Mouse (Mus musculus) C2C12 (cell line): Measurements from ENCODE around the gene Slc13a3. TPM values are rescaled to one million over a fixed set of nuclear protein-coding genes. Genes with fewer than 3 reads are reported as not detected.

ENCODE experiments used
- H3K27me3 ChIP-seq: one replicate; pipeline ENCODE4 v1.6.1; 2011; ENCODE audit not compliant: control insufficient read depth, insufficient read depth, insufficient read length
- H3K36me3 ChIP-seq: one replicate; pipeline ENCODE4 v1.6.1; 2011; ENCODE audit not compliant: control insufficient read depth, insufficient read depth
- H3K4me3 ChIP-seq: one replicate; pipeline ENCODE4 v1.5.1; 2011; ENCODE audit warnings: mild to moderate bottlenecking, control low read depth; ENCODE audit not compliant: poor library complexity, insufficient read depth, severe bottlenecking
- H3K79me2 ChIP-seq: one replicate; pipeline ENCODE4 v1.6.1; 2011; ENCODE audit not compliant: control insufficient read depth, insufficient read depth
- H3K79me3 ChIP-seq: one replicate; pipeline ENCODE4 v1.6.1; 2011; ENCODE audit warnings: low read depth, control low read depth
- H3ac ChIP-seq: one replicate; pipeline ENCODE3; 2011; ENCODE audit warnings: low read depth; ENCODE audit not compliant: control insufficient read depth, insufficient read length
- CEBPB ChIP-seq: IDR thresholded peaks from one replicate; pipeline ENCODE4 v1.6.1; 2011; ENCODE audit warnings: low read depth, mild to moderate bottlenecking, control low read depth, moderate library complexity
- CTCF ChIP-seq: IDR thresholded peaks from one replicate; pipeline ENCODE4 v1.5.1; 2011; ENCODE audit not compliant: control insufficient read depth, insufficient read depth, insufficient read length
- FOSL1 ChIP-seq: IDR thresholded peaks from one replicate; pipeline ENCODE4 v1.8.0; 2011; ENCODE audit warnings: mild to moderate bottlenecking, low read length; ENCODE audit not compliant: poor library complexity, insufficient read depth, severe bottlenecking
- MAX ChIP-seq: IDR thresholded peaks from one replicate; pipeline ENCODE4 v1.6.1; 2011; ENCODE audit warnings: mild to moderate bottlenecking, control low read depth
- MYOD1 ChIP-seq: IDR thresholded peaks from one replicate; pipeline ENCODE4 v1.6.1; 2011; ENCODE audit warnings: low read depth; ENCODE audit not compliant: control insufficient read depth, insufficient read length
- MYOG ChIP-seq: IDR thresholded peaks from one replicate; pipeline ENCODE4 v1.6.1; 2011; ENCODE audit not compliant: control insufficient read depth, insufficient read length; ENCODE audit errors: extremely low read depth
- USF1 ChIP-seq: IDR thresholded peaks from one replicate; pipeline ENCODE4 v1.6.1; 2011; ENCODE audit warnings: low read depth, mild to moderate bottlenecking, control low read depth, moderate library complexity
- polyA plus RNA-seq: library from polyadenylated mRNA; unstranded; fragments of >200 nt; fragmentation: generic; extraction: Trizol; gene quantifications from one replicate; pipeline ENCODE4 v1.2.1, GENCODE M21; 2012; ENCODE audit warnings: missing spikeins

Slc13a3 gene
- polyA plus RNA-seq, 1 experiment: not detected

DNA sequence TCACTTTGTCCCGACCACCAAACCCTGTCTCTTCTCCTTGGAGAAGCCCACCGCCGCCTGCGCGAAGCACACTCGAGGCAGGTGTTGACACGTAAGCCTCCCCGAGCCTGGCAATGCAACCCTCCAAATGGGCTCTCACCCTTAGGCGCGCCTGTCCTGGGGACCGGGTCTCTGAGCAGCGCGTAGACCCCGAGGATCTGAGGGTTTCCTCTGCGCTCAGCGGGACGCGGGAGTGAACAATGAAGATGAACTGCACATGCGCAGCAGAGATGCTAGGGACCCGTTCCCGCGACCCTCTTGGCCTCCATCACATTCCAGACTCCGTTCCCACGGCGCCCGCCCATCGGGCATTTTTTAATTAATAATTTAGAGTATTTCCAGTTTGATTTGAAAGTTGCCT lies 104.5 kb downstream of the Slc13a3 start, which contains the start of gene Zfp663:
Zfp663 (minus strand) TSS at position 234 of the 400 bp plus-strand sequence.
- no peaks in the 10 kb centered on the region for H3K36me3 ChIP-seq
- H3K4me3 ChIP-seq: no peak within 1 kb of the TSS
- H3K79me3 ChIP-seq: no peaks in the 10 kb centered on the region
- H3K27me3 ChIP-seq: peaks cover 8% of the 10 kb centered on the region
- H3K79me2 ChIP-seq: no peaks in the 10 kb centered on the region
- no peak within 1 kb of the TSS for H3ac ChIP-seq
- TF ChIP-seq FOSL1 (no peak), MYOG (no peak), USF1 (no peak), MYOD1 (no peak), CEBPB (no peak), MAX (no peak), CTCF (no peak)

DNA sequence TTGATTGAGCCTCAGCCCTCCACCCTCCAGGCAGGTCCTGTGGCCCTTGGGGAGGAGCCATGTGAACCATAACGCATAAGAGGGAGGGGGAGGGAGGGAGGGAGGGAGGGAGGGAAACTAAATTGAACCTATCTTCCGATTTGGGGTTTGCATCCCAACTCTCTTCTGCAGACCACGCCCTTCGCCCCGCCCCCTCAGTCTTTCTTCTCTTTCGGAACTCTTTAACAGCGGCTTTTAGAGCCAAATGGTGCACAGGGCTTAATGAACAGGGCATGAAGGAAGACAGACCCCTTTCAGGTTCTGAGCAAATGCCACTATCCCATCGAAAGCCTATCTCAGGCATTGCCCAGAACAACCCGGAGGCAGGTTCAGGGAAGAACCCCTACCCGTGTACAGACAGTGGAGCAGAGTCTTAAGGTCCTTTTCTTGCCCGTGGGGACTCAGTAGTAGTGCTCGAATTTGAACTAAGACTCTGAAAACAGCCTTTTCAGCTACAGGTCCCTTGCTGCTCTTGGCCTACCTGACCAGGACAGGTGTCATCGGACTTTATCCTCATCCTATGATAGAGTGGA lies 105.1 kb downstream of the Slc13a3 start:
- no peaks in the 10 kb centered on the region for H3K79me3 ChIP-seq
- H3ac ChIP-seq: no peak overlapping the region
- no peak for TF ChIP-seq MAX
- no peak for TF ChIP-seq CTCF
- TF ChIP-seq MYOG: no peak
- TF ChIP-seq MYOD1: no peak
- no peak for TF ChIP-seq USF1
- TF ChIP-seq CEBPB: no peak
- TF ChIP-seq FOSL1: no peak
- no peak overlapping the region for H3K4me3 ChIP-seq
- peaks cover 8% of the 10 kb centered on the region for H3K27me3 ChIP-seq
- no peaks in the 10 kb centered on the region for H3K79me2 ChIP-seq
- H3K36me3 ChIP-seq: no peaks in the 10 kb centered on the region

DNA sequence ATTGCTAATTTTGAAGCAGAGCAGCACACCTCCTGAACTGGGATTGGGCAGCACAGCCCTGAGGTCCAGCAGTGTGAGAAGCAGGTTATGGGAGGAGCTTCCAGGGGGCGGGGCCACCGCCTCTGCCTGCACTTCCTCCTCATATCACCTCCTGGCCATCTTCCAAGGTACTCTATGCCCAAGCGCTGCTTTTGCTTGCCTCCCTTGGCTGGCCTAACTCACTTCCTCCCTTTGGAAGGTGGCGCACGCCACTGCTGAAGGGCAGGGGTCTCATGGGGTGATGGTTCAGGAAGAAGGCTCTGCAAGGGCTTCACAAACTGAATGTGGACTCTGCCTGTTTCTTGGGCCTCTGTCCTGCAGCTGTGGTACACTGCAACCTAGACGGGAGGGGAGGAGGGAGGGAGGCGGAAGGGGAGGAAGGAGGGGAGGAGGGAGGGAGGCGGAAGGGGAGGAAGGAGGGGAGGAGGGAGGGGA lies 105.9 kb downstream of the Slc13a3 start:
- Histone ChIP-seq H3K79me2 (no peaks in the 10 kb centered on the region), H3K79me3 (no peaks in the 10 kb centered on the region), H3K27me3 (peaks cover 8% of the 10 kb centered on the region), H3ac (no peak overlapping the region), H3K36me3 (no peaks in the 10 kb centered on the region), H3K4me3 (no peak overlapping the region)
- TF ChIP-seq CEBPB (no peak), USF1 (no peak), FOSL1 (no peak), CTCF (no peak), MYOD1 (no peak), MYOG (no peak), MAX (no peak)

DNA sequence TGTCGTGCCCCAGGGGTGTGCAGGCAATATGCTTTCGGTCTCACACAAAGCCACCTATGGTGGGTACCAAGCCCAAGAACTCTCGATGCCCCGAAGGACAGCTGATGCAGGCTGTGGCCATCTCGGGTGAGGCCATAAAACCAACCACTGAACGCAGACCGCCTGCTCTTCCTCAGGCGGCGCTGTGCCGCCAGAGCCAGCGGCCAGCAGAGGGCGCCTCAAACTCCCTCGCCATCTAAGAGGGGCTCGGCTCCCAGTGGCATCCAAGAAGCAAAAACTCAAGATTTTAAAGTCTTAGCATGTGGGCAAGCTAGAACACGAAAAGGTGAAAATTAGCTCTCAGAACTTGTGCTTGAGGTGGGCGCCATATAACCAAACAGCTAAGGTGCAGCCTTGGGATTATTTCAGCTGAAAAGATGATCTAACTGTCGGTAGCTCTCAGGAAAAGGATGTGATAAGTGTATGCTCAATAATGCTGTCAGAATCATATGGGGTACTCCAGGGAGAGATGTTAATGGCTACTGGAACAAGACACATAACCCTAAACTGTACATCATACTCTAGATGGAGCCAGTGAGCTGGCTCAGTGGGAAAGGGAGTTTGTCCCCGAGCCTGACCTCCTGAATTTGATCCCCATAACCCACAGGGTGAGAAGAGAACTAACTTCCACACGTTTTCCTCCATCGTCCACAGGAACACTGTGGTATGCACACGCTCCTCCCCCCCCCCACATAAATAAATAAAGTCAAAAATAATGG lies 108.5 kb downstream of the Slc13a3 start:
- H3K79me3 ChIP-seq: no peaks in the 10 kb centered on the region
- H3K27me3 ChIP-seq: peaks cover 19% of the 10 kb centered on the region
- no peak overlapping the region for H3ac ChIP-seq
- TF ChIP-seq USF1: no peak
- TF ChIP-seq FOSL1: no peak
- peak; percentile 64 for TF ChIP-seq CTCF
- no peaks in the 10 kb centered on the region for H3K36me3 ChIP-seq
- H3K4me3 ChIP-seq: no peak overlapping the region
- H3K79me2 ChIP-seq: no peaks in the 10 kb centered on the region

DNA sequence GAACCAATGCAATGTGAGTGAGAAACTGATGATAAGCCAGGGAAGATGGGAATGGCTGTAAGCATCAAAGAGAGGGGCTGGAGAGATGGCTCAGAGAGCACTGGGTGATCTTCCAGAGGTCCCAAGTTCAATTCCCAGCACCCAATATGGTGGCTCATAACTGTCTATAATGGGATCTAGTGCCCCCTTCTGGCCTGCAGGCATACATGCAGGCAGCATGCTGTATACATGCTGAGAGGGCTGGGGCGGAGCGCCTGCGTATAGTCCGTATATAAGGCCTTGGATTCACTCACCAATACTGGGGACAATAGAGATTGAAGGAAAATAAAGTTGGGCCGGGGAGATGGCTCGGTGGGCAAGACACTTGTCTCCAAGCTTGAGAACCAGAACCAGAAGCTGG lies 109.7 kb downstream of the Slc13a3 start:
- H3K79me3 ChIP-seq: no peaks in the 10 kb centered on the region
- no peaks in the 10 kb centered on the region for H3K79me2 ChIP-seq
- H3K36me3 ChIP-seq: no peaks in the 10 kb centered on the region
- no peak overlapping the region for H3K4me3 ChIP-seq
- no peak overlapping the region for H3ac ChIP-seq
- H3K27me3 ChIP-seq: peaks cover 24% of the 10 kb centered on the region
- TF ChIP-seq FOSL1 (no peak), CTCF (no peak), MYOD1 (no peak), MYOG (no peak), USF1 (no peak), CEBPB (no peak), MAX (no peak)

DNA sequence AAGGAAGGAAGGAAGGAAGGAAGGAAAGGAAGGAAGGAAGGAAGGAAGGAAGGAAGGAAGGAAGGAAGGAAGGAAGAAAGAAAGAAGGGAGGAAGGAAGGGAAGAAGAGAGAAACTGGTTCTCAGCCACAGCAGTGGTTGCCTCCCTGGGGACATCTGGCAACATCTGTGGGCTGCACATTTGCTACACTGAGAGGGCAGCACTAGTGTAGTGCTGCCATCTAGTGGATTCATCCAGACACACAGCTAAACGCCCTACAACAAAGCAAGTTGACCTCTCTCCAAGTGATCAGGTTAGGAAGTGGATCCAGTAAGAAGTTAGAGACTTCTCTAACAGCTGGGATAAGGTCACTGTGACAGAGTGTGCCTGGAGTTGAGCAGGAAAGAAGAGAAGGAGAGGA lies 112.2 kb downstream of the Slc13a3 start:
- no peak overlapping the region for H3K4me3 ChIP-seq
- peak; percentile 79 for TF ChIP-seq CTCF
- TF ChIP-seq MYOD1: no peak
- H3K79me2 ChIP-seq: no peaks in the 10 kb centered on the region
- no peak overlapping the region for H3ac ChIP-seq
- H3K36me3 ChIP-seq: no peaks in the 10 kb centered on the region
- peaks cover 33% of the 10 kb centered on the region for H3K27me3 ChIP-seq
- no peaks in the 10 kb centered on the region for H3K79me3 ChIP-seq

Other genes starting within 250 kb of the Slc13a3 start
- 0.02 TPM for gene Cdh22, start 238.4 kb downstream of the Slc13a3 start, polyA plus RNA-seq
- 46.5 TPM for gene Slc35c2, start 185.4 kb downstream of the Slc13a3 start, polyA plus RNA-seq
- gene Elmo2, start 146.8 kb downstream of the Slc13a3 start, polyA plus RNA-seq: 26.4 TPM
- gene Zfp663, start 104.5 kb downstream of the Slc13a3 start, polyA plus RNA-seq: not detected
- 2.5 TPM for gene Zfp334, start 85.0 kb downstream of the Slc13a3 start, polyA plus RNA-seq
- not detected for gene Ocstamp, start 72.8 kb downstream of the Slc13a3 start, polyA plus RNA-seq
- 21.8 TPM for gene Trp53rka, start 20.1 kb upstream of the Slc13a3 start, polyA plus RNA-seq
- 0.06 TPM for gene Slc2a10, start 30.6 kb upstream of the Slc13a3 start, polyA plus RNA-seq
- gene Eya2, start 121.8 kb upstream of the Slc13a3 start, polyA plus RNA-seq: 0.19 TPM